Mouse (Mus musculus) intestine, embryonic 16.5 days (tissue): ENCODE results near the gene Gm9780. TPM values are rescaled to one million over a fixed set of nuclear protein-coding genes. Genes with fewer than 3 reads are reported as not detected.
"Not testable (repeated sequence)": the region's sequence is repeated elsewhere in the genome, so short reads cannot be mapped to it uniquely, and the experiment has no call there.

Experiments
- ATAC-seq: fragments of 200-750 bp; cut with Nextera tagmentation; 2 replicates; pipeline ENCODE4 v1.8.0; 2017; ENCODE audit warnings: moderate TSS enrichment, moderate library complexity
- H3K27ac ChIP-seq: fragments of 300-500 bp; sonication (generic); 2 replicates; pipeline ENCODE4 v1.5.1; 2014; ENCODE audit warnings: mild to moderate bottlenecking, low read length
- H3K27me3 ChIP-seq: fragments of 300-500 bp; sonication (generic); replicated peaks from 2 replicates; pipeline ENCODE4 v1.6.1; 2014; ENCODE audit warnings: low read length, control low read depth, mixed read lengths; ENCODE audit not compliant: control insufficient read depth, insufficient read depth
- H3K36me3 ChIP-seq: fragments of 300-500 bp; sonication (generic); 2 replicates; pipeline ENCODE4 v1.6.1; 2014; ENCODE audit warnings: low read length, control low read depth; ENCODE audit not compliant: control insufficient read depth, insufficient read depth
- H3K4me1 ChIP-seq: fragments of 300-500 bp; sonication (generic); 2 replicates; pipeline ENCODE4 v1.6.1; 2014; ENCODE audit warnings: low read length, control low read depth, mixed read lengths; ENCODE audit not compliant: control insufficient read depth, insufficient read depth
- H3K4me2 ChIP-seq: fragments of 300-500 bp; sonication (generic); 2 replicates; pipeline ENCODE4 v1.6.1; 2014; ENCODE audit warnings: low read depth, low read length, control low read depth
- H3K4me3 ChIP-seq: fragments of 300-500 bp; sonication (generic); 2 replicates; pipeline ENCODE4 v1.5.1; 2014; ENCODE audit warnings: mild to moderate bottlenecking, low read length
- H3K9ac ChIP-seq: fragments of 300-500 bp; sonication (generic); 2 replicates; pipeline ENCODE4 v1.6.1; 2014; ENCODE audit warnings: low read depth, low read length
- H3K9me3 ChIP-seq: fragments of 300-500 bp; sonication (generic); 2 replicates; pipeline ENCODE4 v1.6.1; 2016; ENCODE audit warnings: low read length, control low read depth; ENCODE audit not compliant: control insufficient read depth
- WGBS: fragments of 180-500 bp; shearing (Covaris S2); extraction: QIAGEN DNeasy Blood & Tissue Kit; methylation state at CpG from one replicate; pipeline ENCODE4 v1.1.7; 2014; 5-methylcytosine and 5-hydroxymethylcytosine counted together
- polyA plus RNA-seq: library from polyadenylated mRNA; unstranded; fragments of >200 nt; fragmentation: Nextera tagmentation; extraction: Ambion mirVana; gene quantifications from 2 replicates; pipeline ENCODE4 v1.2.1, GENCODE M21; 2015

Gene Gm9780
- polyA plus RNA-seq = 21.4 and 24.3 TPM in 2 replicates

DNA sequence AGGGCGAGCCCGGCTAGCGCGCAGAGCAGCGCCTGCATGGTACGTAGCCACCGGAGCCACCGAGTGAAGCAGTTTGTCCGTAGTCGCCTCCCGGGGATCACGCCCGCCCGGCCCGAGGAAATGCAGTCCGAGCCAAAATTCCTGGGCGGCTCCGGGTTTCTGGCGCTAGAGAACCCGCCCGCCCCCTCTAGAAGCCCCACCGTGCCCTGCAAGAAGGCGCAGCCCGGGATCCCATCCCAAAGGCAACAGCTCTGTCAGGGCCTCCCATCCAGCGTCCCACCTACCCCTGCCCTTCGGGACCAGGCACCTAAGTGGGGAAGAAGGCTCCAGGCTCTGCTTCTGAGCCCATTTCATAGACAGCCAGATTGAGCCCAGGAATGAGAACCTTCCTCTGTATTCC is at the start of gene Gm9780:
Gene Gm9780 (minus strand): TSS at position 101 of the 400 bp plus-strand sequence.
- H3K36me3 ChIP-seq, ATAC-seq: not testable (repeated sequence)
- no CpG with 5 or more reads among the region's 26 CpGs for WGBS

DNA sequence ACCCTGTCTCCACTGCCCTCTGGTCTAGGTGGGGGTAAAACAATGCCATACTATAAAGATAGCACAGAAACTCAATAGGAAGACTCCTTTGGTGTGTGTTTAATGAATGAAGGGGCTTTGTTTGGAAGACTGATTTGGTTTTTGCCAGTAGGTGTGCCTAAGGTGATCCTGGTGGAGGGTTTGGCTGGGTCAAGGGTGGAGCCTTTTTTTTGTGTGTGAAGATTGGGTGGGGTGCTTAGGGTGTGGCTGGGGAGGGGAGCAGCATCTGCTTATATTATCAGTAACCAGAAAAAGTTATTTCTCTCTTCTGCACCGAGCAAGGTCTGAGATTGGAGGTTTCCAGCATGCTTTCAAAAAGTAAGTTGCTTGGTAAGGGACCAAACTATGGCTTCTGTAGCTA is 39.5 kb upstream of the Gm9780 start, which contains the start of gene Cphx3:
Gene Cphx3 (plus strand): TSS at position 301 of the 400 bp plus-strand sequence.
- ATAC-seq, H3K9ac ChIP-seq, H3K4me2 ChIP-seq, H3K4me3 ChIP-seq, H3K9me3 ChIP-seq, H3K27ac ChIP-seq, H3K27me3 ChIP-seq, H3K4me1 ChIP-seq, H3K36me3 ChIP-seq: not testable (repeated sequence)
- no CpG with 5 or more reads among the region's 1 CpGs for WGBS

More for the DNA sequence above, at the start of gene Gm9780:
- H3K27me3 ChIP-seq, H3K27ac ChIP-seq, H3K9me3 ChIP-seq, H3K4me3 ChIP-seq, H3K4me1 ChIP-seq, H3K9ac ChIP-seq, H3K4me2 ChIP-seq: not testable (repeated sequence)

DNA sequence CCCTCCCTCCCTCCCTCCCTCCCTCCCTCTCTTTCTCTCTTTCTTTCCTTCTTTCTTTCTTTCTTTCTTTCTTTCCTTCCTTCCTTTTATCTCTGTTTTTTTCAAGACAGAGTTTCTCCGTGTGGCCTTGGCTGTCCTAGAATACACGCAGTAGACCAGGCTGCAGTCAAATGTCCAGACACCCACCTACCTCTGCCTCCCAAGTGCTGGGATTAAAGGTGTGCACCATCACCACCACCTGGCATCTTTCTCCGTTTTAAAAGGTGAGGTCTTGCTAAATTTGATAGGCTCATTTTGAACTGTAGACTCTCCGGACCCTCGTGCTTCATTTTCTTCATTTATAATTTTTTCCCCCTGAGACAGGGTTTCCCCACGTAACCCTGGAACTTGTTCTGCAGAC is 38.7 kb upstream of the Gm9780 start, which contains the start of gene Cphx2:
Gene Cphx2 (plus strand): TSS at position 301 of the 400 bp plus-strand sequence.
- not testable (repeated sequence) for H3K27me3 ChIP-seq, ATAC-seq
- no CpG with 5 or more reads among the region's 6 CpGs for WGBS

DNA sequence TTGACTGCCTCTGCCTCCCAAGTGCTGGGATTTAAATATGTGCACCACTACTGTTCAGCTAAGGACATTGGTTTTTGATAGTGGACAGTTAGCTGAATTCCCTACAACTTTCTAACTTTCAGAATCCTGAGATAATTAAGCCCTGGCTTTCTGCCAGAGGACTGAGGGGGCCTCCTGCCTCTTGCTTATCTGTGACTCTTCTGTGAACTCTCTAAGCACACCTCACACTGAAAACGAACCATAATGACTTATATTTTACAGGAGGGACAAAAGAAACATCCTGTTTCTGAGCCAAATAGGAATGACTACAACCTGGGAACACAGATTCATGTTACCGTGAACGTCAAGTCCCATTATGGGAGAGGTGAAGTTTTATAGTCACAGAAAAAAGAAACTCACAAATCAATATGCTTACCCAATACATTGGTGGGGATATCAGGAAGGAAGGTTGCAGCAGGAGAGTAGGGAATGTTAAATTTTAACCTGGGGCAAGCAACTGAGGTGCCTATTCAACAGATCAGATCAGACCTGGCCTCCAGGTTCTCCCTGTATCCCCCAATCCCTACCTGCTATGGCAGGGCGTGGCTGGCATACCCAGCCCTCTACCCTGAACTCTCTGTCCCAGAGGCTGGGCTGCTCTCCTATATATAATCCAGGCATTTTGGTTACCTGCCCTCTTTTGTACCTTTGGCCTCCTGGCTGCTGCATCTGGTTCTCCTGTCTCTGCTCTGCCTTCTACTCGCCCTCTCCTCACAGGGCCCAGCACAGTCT is 34.3 kb upstream of the Gm9780 start:
- H3K9ac ChIP-seq, H3K27ac ChIP-seq, H3K9me3 ChIP-seq, H3K4me1 ChIP-seq, H3K36me3 ChIP-seq, H3K27me3 ChIP-seq, H3K4me2 ChIP-seq, H3K4me3 ChIP-seq: not testable (repeated sequence)
- no CpG with 5 or more reads among the region's 5 CpGs for WGBS
- peak; percentile 98 for ATAC-seq

More for the DNA sequence above, 38.7 kb upstream of the Gm9780 start, which contains the start of gene Cphx2:
- not testable (repeated sequence) for H3K4me2 ChIP-seq, H3K4me1 ChIP-seq, H3K36me3 ChIP-seq, H3K9me3 ChIP-seq, H3K9ac ChIP-seq, H3K27ac ChIP-seq, H3K4me3 ChIP-seq

DNA sequence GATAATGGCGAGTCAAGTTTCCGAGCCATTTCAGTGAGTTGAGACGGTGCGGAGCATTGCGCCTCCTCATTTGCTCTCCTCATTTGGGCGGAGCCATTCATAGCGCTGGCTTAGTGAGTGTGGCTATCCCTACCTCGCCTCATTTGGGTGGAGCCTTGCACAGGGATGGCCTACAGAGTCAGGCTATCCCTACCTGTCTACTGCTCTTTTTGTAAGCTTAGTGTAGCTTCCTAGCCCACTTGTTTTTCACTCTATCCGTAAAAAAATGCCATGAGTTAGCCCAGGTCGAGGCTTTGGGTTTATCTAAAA is 24.8 kb upstream of the Gm9780 start, which contains the start of gene Tmem254c:
Gene Tmem254c (minus strand): TSS at position 31 of the 309 bp plus-strand sequence.
- not testable (repeated sequence) for H3K27me3 ChIP-seq, H3K4me2 ChIP-seq, H3K4me1 ChIP-seq, H3K9ac ChIP-seq, H3K36me3 ChIP-seq, H3K9me3 ChIP-seq, H3K27ac ChIP-seq, H3K4me3 ChIP-seq
- peak; percentile 95 for ATAC-seq
- WGBS = no CpG with 5 or more reads among the region's 10 CpGs

DNA sequence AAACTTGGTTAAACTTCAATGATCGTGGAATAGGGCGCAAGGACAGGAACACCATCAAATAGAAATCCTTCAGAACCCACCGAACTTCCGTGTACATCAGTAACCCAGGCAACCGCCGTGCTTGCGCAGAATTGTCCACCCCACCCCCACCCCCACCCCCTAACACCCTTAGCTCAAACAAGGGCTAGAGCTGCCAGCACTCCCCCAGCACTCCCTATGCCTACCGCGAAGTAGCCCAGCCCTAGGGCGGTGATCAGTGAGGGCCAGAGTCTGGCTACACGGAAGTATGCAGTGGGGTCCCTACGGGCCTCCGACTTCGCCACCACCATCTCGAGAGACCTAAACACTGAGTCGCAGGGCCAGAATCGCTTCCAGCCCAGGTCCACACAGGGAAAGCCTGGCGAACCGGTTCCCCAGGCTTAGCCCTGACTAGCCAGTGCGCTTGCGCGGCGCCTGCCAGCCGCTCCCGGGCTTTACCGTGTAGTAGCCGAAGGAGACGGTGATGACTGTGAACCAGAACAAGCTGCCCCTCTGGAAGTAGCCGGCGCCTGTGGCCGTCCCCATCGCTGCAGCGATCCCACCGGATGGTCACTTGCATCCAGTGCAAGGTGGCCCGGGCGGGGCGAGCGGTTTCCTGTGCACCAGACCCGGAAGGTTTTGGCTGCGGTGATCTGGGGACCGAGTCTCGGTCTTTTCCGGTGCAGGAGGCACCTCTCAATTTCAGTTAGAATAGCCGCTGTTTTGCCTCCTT is 24.2 kb upstream of the Gm9780 start:
- ATAC-seq = peak; percentile 95
- not testable (repeated sequence) for H3K4me3 ChIP-seq
- no CpG with 5 or more reads among the region's 44 CpGs for WGBS

DNA sequence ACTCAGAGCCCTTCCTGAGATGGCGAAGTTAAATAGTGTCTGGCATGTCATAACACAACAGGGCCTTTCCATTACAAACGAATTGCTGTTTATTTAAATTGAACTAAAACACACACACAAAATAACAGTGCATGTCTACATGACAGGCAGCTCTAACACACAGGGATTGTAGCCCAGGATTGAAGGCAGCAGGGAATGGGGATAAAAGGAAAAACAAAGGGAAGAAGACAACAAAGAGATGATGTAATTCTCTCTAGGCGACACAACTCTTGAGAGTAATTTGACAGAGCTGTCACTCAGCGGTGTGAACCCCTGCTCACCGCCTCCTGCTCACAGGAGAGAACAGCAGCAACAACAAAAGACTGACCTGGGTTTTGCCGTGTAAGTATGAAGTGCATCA is 16.9 kb upstream of the Gm9780 start:
- not testable (repeated sequence) for H3K27ac ChIP-seq, H3K9ac ChIP-seq, H3K4me3 ChIP-seq, H3K4me2 ChIP-seq, H3K4me1 ChIP-seq, ATAC-seq, H3K27me3 ChIP-seq, H3K36me3 ChIP-seq, H3K9me3 ChIP-seq
- WGBS = no CpG with 5 or more reads among the region's 6 CpGs

More for the DNA sequence above, 24.2 kb upstream of the Gm9780 start:
- not testable (repeated sequence) for H3K27ac ChIP-seq, H3K4me2 ChIP-seq, H3K27me3 ChIP-seq, H3K9me3 ChIP-seq, H3K4me1 ChIP-seq, H3K36me3 ChIP-seq, H3K9ac ChIP-seq

DNA sequence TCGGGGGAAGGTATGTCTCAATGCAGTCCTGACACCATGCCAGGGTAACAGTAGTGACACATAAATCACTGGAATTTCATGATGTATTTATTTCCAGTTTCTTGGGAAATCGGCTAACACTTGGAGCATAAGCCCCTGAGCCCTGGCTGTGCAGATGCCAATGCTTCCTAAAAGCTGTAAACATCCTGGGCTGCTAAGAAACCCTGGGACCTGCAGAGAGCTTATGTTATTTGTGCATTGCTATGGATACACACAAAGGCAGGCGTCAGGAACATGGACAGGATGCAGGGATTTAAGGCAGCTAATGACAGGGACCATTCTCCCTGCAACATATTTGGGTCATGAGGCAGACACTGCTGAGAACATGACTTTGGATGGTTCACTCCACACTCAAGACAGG is 15.7 kb upstream of the Gm9780 start:
- H3K27ac ChIP-seq, H3K4me3 ChIP-seq, H3K9ac ChIP-seq, H3K36me3 ChIP-seq, H3K4me2 ChIP-seq, H3K9me3 ChIP-seq, ATAC-seq, H3K4me1 ChIP-seq, H3K27me3 ChIP-seq: not testable (repeated sequence)
- WGBS = no CpG with 5 or more reads among the region's 3 CpGs

DNA sequence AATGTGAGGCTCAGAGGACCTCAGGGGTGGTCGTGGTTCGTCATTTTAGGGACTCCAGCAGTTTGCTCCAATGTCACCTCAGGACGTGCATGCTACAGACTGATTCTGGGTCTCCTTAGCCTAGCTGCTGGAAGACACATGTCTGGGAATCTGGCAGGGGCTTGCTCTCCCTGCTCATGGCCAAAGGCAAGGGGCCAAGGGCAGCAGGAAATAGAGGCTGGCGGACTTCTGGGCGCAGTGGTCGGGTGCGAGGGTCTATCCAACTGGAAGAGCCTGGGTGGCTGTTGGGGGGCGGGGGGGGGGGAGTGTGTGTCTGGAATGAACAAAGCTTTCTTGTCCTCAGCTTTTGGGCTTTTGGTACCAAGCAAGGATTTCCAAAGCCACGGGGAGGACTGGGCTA is 6.3 kb upstream of the Gm9780 start:
- H3K4me1 ChIP-seq, H3K27ac ChIP-seq, H3K36me3 ChIP-seq, ATAC-seq, H3K4me3 ChIP-seq, H3K9ac ChIP-seq, H3K27me3 ChIP-seq, H3K9me3 ChIP-seq, H3K4me2 ChIP-seq: not testable (repeated sequence)
- no CpG with 5 or more reads among the region's 9 CpGs for WGBS
